Mouse (Mus musculus) left cerebral cortex, postnatal 14 days (tissue): ENCODE measurements around the gene Bank1. TPM values are rescaled to one million over a fixed set of nuclear protein-coding genes. Genes with fewer than 3 reads are reported as not detected.

Source experiments
- DNase-seq, 2 experiments: peaks; one replicate each; pipeline ENCODE4 v3.0.0; 2021 to 2022; ENCODE audit warnings: low spot score in 2 of 2, mixed read lengths in 1 of 2
- intact Hi-C: fragments of 180-260 bp; cut with DNase I; formaldehyde crosslinking; loops from one replicate; pipeline ENCODE4 v1.15.1; 2025
- total RNA-seq, 2 experiments: library from RNA; stranded (reverse); gene quantifications; 2 replicates each; pipeline ENCODE4 v1.2.3; 2021

Bank1 gene
- total RNA-seq, 2 experiments from 2014 or later = 0.77 to 1.1 TPM

GRCm38 (mm10) chr3:136264969-136265595, 60.8 kb downstream of the Bank1 start:
- intact Hi-C loops = no loop called here
- DNase-seq = no peak

- no peak for DNase-seq
- intact Hi-C loops = no loop called here
Observed at GRCm38 (mm10) chr3:136257761-136258160, 68.1 kb downstream of the Bank1 start.

- DNase-seq = no peak
- intact Hi-C loops = no loop called here
Observed at GRCm38 (mm10) chr3:136254713-136255112, 71.2 kb downstream of the Bank1 start.

GRCm38 (mm10) chr3:136252820-136253219, 73.0 kb downstream of the Bank1 start:
- DNase-seq = no peak
- intact Hi-C loops = no loop called here

- DNase-seq = no peak
Observed at GRCm38 (mm10) chr3:136251578-136251977, 74.3 kb downstream of the Bank1 start.

GRCm38 (mm10) chr3:136247331-136247730, 78.5 kb downstream of the Bank1 start:
- DNase-seq = no peak
- intact Hi-C loops = no loop called here

More at GRCm38 (mm10) chr3:136251578-136251977, 74.3 kb downstream of the Bank1 start:
- intact Hi-C loops = no loop called here

GRCm38 (mm10) chr3:136244931-136245330, 80.9 kb downstream of the Bank1 start:
- DNase-seq = no peak
- intact Hi-C loops = no loop called here

- intact Hi-C loops = no loop called here
- no peak for DNase-seq
Observed at GRCm38 (mm10) chr3:136238790-136239189, 87.1 kb downstream of the Bank1 start.

- intact Hi-C loops = no loop called here
- no peak for DNase-seq
Observed at GRCm38 (mm10) chr3:136233507-136233906, 92.4 kb downstream of the Bank1 start.

GRCm38 (mm10) chr3:136230602-136231151, 95.2 kb downstream of the Bank1 start:
- intact Hi-C loops = no loop called here
- DNase-seq = no peak

GRCm38 (mm10) chr3:136189661-136190228, 136.1 kb downstream of the Bank1 start:
- intact Hi-C loops = no loop called here
- no peak for DNase-seq

- no peak for DNase-seq
- intact Hi-C loops = no loop called here
Observed at GRCm38 (mm10) chr3:136186548-136187113, 139.2 kb downstream of the Bank1 start.

GRCm38 (mm10) chr3:136171631-136172030, 154.2 kb downstream of the Bank1 start:
- DNase-seq = no peak
- intact Hi-C loops = no loop called here

GRCm38 (mm10) chr3:136168071-136168470, 157.8 kb downstream of the Bank1 start:
- intact Hi-C loops = no loop called here
- no peak for DNase-seq

- intact Hi-C loops = no loop called here
- no peak for DNase-seq
Observed at GRCm38 (mm10) chr3:136166671-136167070, 159.2 kb downstream of the Bank1 start.

- intact Hi-C loops = no loop called here
- DNase-seq = no peak
Observed at GRCm38 (mm10) chr3:136166033-136166361, 159.9 kb downstream of the Bank1 start.

GRCm38 (mm10) chr3:136165167-136166032, 160.5 kb downstream of the Bank1 start:
- DNase-seq = peak; percentile 53 to 73
- intact Hi-C loops = no loop called here

- intact Hi-C loops = no loop called here
- no peak for DNase-seq
Observed at GRCm38 (mm10) chr3:136158059-136158458, 167.8 kb downstream of the Bank1 start.

GRCm38 (mm10) chr3:136155555-136155954, 170.3 kb downstream of the Bank1 start:
- DNase-seq = no peak
- intact Hi-C loops = no loop called here

- DNase-seq = no peak
- intact Hi-C loops = no loop called here
Observed at GRCm38 (mm10) chr3:136150886-136151285, 175.0 kb downstream of the Bank1 start.
